Mouse (Mus musculus): ENCODE measurements around the gene Dhrs7b. TPM values are rescaled to one million over a fixed set of nuclear protein-coding genes. Genes with fewer than 3 reads are reported as not detected.

Gene Dhrs7b
- total RNA-seq, 2 experiments from 2014 or later, result 23.5 to 24.3 TPM

- DNase-seq (ENCODE audit: low spot score in 2 of 2), result no peak
Observed at GRCm38 (mm10) chr11:60890286-60890685, 59.9 kb downstream of the Dhrs7b start.

- no peak for DNase-seq (ENCODE audit: low spot score in 2 of 2)
Observed at GRCm38 (mm10) chr11:60890744-60891143, 60.3 kb downstream of the Dhrs7b start.

- DNase-seq (ENCODE audit: low spot score in 2 of 2), result no peak
Observed at GRCm38 (mm10) chr11:60895915-60896314, 65.5 kb downstream of the Dhrs7b start.

GRCm38 (mm10) chr11:60902001-60902400, 71.6 kb downstream of the Dhrs7b start:
- no peak for DNase-seq (ENCODE audit: low spot score in 2 of 2)

GRCm38 (mm10) chr11:60902486-60902885, 72.1 kb downstream of the Dhrs7b start:
- no peak for DNase-seq (ENCODE audit: low spot score in 2 of 2)

- no peak for DNase-seq (ENCODE audit: low spot score in 2 of 2)
Observed at GRCm38 (mm10) chr11:60903661-60904061, 73.2 kb downstream of the Dhrs7b start.

- DNase-seq (ENCODE audit: low spot score in 2 of 2), result no peak
Observed at GRCm38 (mm10) chr11:60905407-60906120, 75.1 kb downstream of the Dhrs7b start.

GRCm38 (mm10) chr11:60906449-60906848, 76.0 kb downstream of the Dhrs7b start:
- DNase-seq (ENCODE audit: low spot score in 2 of 2), result no peak

- no peak for DNase-seq (ENCODE audit: low spot score in 2 of 2)
Observed at GRCm38 (mm10) chr11:60908073-60908472, 77.6 kb downstream of the Dhrs7b start.

GRCm38 (mm10) chr11:60909626-60910025, 79.2 kb downstream of the Dhrs7b start:
- DNase-seq (ENCODE audit: low spot score in 2 of 2), result no peak

Other genes with a start within 250 kb of the Dhrs7b start
- gene Llgl1, start 130.9 kb upstream of the Dhrs7b start, total RNA-seq (2021), result 10 to 100 TPM; 36.5 to 41.6 TPM
- 100 to 1,000 TPM; 128 to 129 TPM for gene Flii, start 103.4 kb upstream of the Dhrs7b start, total RNA-seq (2021)
- gene Mief2, start 102.2 kb upstream of the Dhrs7b start, total RNA-seq (2021), result 10 to 100 TPM; 26.6 to 28.0 TPM
- gene Top3a, start 53.3 kb upstream of the Dhrs7b start, total RNA-seq (2021), result 10 to 100 TPM; 18.2 to 19.9 TPM
- 10 to 100 TPM; 21.8 to 23.2 TPM for gene Smcr8, start 53.1 kb upstream of the Dhrs7b start, total RNA-seq (2021)
- 100 to 1,000 TPM in 1 of 2 experiments, 10 to 100 TPM in 1; 93.3 to 105 TPM for gene Shmt1, start 18.9 kb upstream of the Dhrs7b start, total RNA-seq (2021)
- gene Tmem11, start 48.6 kb downstream of the Dhrs7b start, total RNA-seq (2021), result 10 to 100 TPM; 41.5 to 42.7 TPM
- 10 to 100 TPM; 30.8 TPM for gene Natd1, start 84.1 kb downstream of the Dhrs7b start, total RNA-seq (2021)
- gene Map2k3, start 101.4 kb downstream of the Dhrs7b start, total RNA-seq (2021), result 10 to 100 TPM; 92.4 to 93.9 TPM
- gene Kcnj12, start 191.9 kb downstream of the Dhrs7b start, total RNA-seq (2021), result 1 to 10 TPM; 3.5 to 3.6 TPM